Mouse (Mus musculus) heart, embryonic 10.5 days (tissue): ENCODE measurements around the gene Yme1l1. TPM values are rescaled to one million over a fixed set of nuclear protein-coding genes. Genes with fewer than 3 reads are reported as not detected.

Source experiments
- DNase-seq: peaks from one replicate; pipeline ENCODE4 v3.0.0-alpha.2; 2017; ENCODE audit warnings: low spot score
- H3K27ac ChIP-seq: fragments of 300-500 bp; sonication (generic); 2 replicates; pipeline ENCODE4 v1.5.1; 2016; ENCODE audit warnings: mild to moderate bottlenecking
- H3K27me3 ChIP-seq: fragments of 300-500 bp; sonication (generic); 2 replicates; pipeline ENCODE4 v1.6.1; 2016; ENCODE audit warnings: mild to moderate bottlenecking; ENCODE audit not compliant: poor library complexity, insufficient read depth, severe bottlenecking
- H3K36me3 ChIP-seq: fragments of 300-500 bp; sonication (generic); 2 replicates; pipeline ENCODE4 v1.6.1; 2016; ENCODE audit warnings: mild to moderate bottlenecking, moderate library complexity
- H3K4me1 ChIP-seq: fragments of 300-500 bp; sonication (generic); 2 replicates; pipeline ENCODE4 v1.6.1; 2016; ENCODE audit warnings: mild to moderate bottlenecking
- H3K4me3 ChIP-seq: fragments of 300-500 bp; sonication (generic); 2 replicates; pipeline ENCODE4 v1.5.1; 2016; ENCODE audit warnings: mild to moderate bottlenecking, moderate library complexity
- H3K9me3 ChIP-seq: fragments of 300-500 bp; sonication (generic); 2 replicates; pipeline ENCODE4 v1.6.1; 2016; ENCODE audit warnings: mild to moderate bottlenecking, moderate library complexity
- WGBS: fragments of 180-500 bp; shearing (Covaris S2); methylation state at CpG from one replicate; pipeline ENCODE4 v1.1.7; 2016; 5-methylcytosine and 5-hydroxymethylcytosine counted together
- polyA plus RNA-seq: library from polyadenylated mRNA; unstranded; fragments of >200 nt; fragmentation: Nextera tagmentation; extraction: Ambion mirVana; gene quantifications from 2 replicates; pipeline ENCODE4 v1.2.1, GENCODE M21; 2016

Yme1l1 gene
- polyA plus RNA-seq, 1 experiment from 2014 or later: 64.0 TPM

- H3K4me3 ChIP-seq: peak overlapping the region; percentile 64
- H3K27ac ChIP-seq: peak overlapping the region; percentile 77
- DNase-seq: no peak
- no peaks in the 10 kb centered on the region for H3K36me3 ChIP-seq
- no peaks in the 10 kb centered on the region for H3K9me3 ChIP-seq
- whole genome bisulfite sequencing: under 1% methylated on average over 37 of the region's 50 CpGs
- H3K4me1 ChIP-seq: no peaks in the 10 kb centered on the region
- H3K27me3 ChIP-seq: no peaks in the 10 kb centered on the region; the same call in 1 of the 2 replicates
These were observed 78.0 kb downstream of the Yme1l1 start for GRCm38 (mm10) chr2:23234065-23234773.

Other genes with a start within 250 kb of the Yme1l1 start
- gene Abi1, start 116.1 kb upstream of the Yme1l1 start, polyA plus RNA-seq: 33.3 and 34.7 TPM in 2 replicates
- gene Acbd5, start 88.2 kb upstream of the Yme1l1 start, polyA plus RNA-seq: 26.2 and 29.6 TPM in 2 replicates
- gene Mastl, start 345 bp upstream of the Yme1l1 start, polyA plus RNA-seq: 11.6 and 12.0 TPM in 2 replicates
- not detected in 2 replicates for gene 4931423N10Rik, start 51.1 kb downstream of the Yme1l1 start, polyA plus RNA-seq
- 0.16 TPM in 1 of 2 replicates, not detected in the other for gene Nxph2, start 164.9 kb downstream of the Yme1l1 start, polyA plus RNA-seq